Mouse (Mus musculus): ENCODE data around the gene Nit2. TPM values are rescaled to one million over a fixed set of nuclear protein-coding genes. Genes with fewer than 3 reads are reported as not detected.

Nit2 gene
- polyA plus RNA-seq, 1 experiment from 2014 or later: 101 TPM

DNA sequence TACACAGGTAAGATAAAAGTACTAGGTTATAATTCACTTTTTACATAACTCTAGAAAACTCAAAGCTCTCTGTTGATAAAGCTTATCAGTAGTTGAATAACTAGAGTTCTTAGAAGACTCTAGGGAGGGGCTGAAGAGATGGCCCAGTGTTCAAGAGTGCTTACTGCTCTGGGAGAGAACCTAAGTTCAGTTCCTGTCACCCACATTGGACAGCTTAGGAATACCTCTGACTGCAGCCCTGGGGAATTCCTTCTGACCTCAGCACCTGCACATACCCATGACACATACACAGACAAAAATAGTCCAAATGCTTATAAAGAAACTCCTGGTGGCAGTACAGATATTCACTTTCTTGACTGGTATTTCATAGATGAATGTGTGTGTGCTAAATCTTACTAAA lies 11.2 kb downstream of the Nit2 start:
- H3K4me2 ChIP-seq (replicated peaks; ENCODE audit: low read depth, low read length): no peak overlapping the region
- no peak overlapping the region for H3K4me3 ChIP-seq (ENCODE audit: low read length)
- no peaks in the 10 kb centered on the region for H3K27me3 ChIP-seq (ENCODE audit: control insufficient read depth, insufficient read depth, low read length)
- ATAC-seq (ENCODE audit: low FRiP score, low TSS enrichment): no peak
- H3K4me1 ChIP-seq (ENCODE audit: control insufficient read depth, insufficient read depth, low read length): no peaks in the 10 kb centered on the region
- H3K27ac ChIP-seq (ENCODE audit: low read depth, low read length): no peak overlapping the region
- H3K36me3 ChIP-seq (ENCODE audit: control insufficient read depth, insufficient read depth, low read length): peaks cover 74% of the 10 kb centered on the region
- no peak overlapping the region for H3K9ac ChIP-seq (ENCODE audit: low read depth, low read length)
- H3K9me3 ChIP-seq (ENCODE audit: control insufficient read depth, low read length): no peaks in the 10 kb centered on the region

DNA sequence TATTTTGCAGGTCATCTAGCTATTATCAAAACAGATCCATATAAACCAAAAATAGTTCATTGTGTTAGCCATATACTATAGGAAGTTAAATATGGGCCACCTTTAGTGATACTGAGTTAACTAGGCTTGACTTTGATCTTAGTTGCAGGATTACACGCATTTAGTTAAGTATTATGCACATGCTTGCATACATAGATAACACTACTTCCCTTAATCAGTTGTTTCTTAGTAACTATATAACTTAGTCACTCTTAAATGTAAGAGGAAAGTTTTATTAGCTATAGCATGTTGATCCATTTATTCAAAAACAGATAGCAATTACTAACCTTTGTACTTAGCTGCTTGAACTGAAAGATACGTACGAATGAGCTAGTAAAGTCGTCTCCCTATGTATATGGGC lies 15.7 kb downstream of the Nit2 start:
- H3K4me2 ChIP-seq (replicated peaks; ENCODE audit: low read depth, low read length): no peak overlapping the region
- H3K4me1 ChIP-seq (ENCODE audit: control insufficient read depth, insufficient read depth, low read length): no peaks in the 10 kb centered on the region
- no peak for ATAC-seq (ENCODE audit: low FRiP score, low TSS enrichment)
- WGBS: 97% methylated on average over 4 of the region's 4 CpGs
- H3K4me3 ChIP-seq (ENCODE audit: low read length): no peak overlapping the region
- no peaks in the 10 kb centered on the region for H3K27me3 ChIP-seq (ENCODE audit: control insufficient read depth, insufficient read depth, low read length)
- no peaks in the 10 kb centered on the region for H3K9me3 ChIP-seq (ENCODE audit: control insufficient read depth, low read length)
- H3K36me3 ChIP-seq (ENCODE audit: control insufficient read depth, insufficient read depth, low read length): peaks cover 67% of the 10 kb centered on the region
- H3K9ac ChIP-seq (ENCODE audit: low read depth, low read length): no peak overlapping the region
- H3K27ac ChIP-seq (ENCODE audit: low read depth, low read length): no peak overlapping the region

DNA sequence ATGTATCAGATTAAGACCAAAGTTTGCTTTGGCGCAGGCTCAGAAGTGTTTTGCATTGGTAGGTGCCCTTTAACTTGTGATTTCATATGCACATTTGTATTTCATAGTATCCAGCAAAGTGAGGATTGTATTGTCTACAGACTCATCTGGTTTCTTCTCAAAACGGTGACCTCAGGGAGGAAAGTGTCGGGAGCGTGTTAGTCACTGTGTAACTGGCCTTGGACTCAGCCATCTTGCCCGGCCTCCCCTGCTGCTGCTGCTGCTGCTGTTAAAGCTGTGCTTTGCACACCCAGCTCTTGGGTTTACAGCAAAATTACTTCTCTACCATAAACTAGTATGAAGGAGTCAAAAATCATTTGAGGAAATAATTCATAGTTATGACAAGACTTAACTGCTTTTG lies 22.4 kb downstream of the Nit2 start:
- Histone ChIP-seq H3K4me2 (replicated peaks; ENCODE audit: low read depth, low read length) (no peak overlapping the region), H3K4me3 (ENCODE audit: low read length) (no peak overlapping the region), H3K9me3 (ENCODE audit: control insufficient read depth, low read length) (no peaks in the 10 kb centered on the region), H3K27ac (ENCODE audit: low read depth, low read length) (no peak overlapping the region), H3K4me1 (ENCODE audit: control insufficient read depth, insufficient read depth, low read length) (no peaks in the 10 kb centered on the region), H3K36me3 (ENCODE audit: control insufficient read depth, insufficient read depth, low read length) (peaks cover 50% of the 10 kb centered on the region), H3K27me3 (ENCODE audit: control insufficient read depth, insufficient read depth, low read length) (no peaks in the 10 kb centered on the region), H3K9ac (ENCODE audit: low read depth, low read length) (no peak overlapping the region)
- no peak for ATAC-seq (ENCODE audit: low FRiP score, low TSS enrichment)
- WGBS: 94% methylated on average over 5 of the region's 5 CpGs

- no peaks in the 10 kb centered on the region for H3K9me3 ChIP-seq (ENCODE audit: control insufficient read depth, low read length)
- 93% methylated on average over 6 of the region's 6 CpGs for WGBS
- no peak for ATAC-seq (ENCODE audit: low FRiP score, low TSS enrichment)
These were observed 33.5 kb downstream of the Nit2 start for GRCm38 (mm10) chr16:57133611-57134010.

GRCm38 (mm10) chr16:57132326-57132725 lies 34.8 kb downstream of the Nit2 start:
- H3K36me3 ChIP-seq (ENCODE audit: control insufficient read depth, insufficient read depth, low read length): peaks cover 25% of the 10 kb centered on the region; the same call in 1 of the 2 replicates
- no peaks in the 10 kb centered on the region for H3K27me3 ChIP-seq (ENCODE audit: control insufficient read depth, insufficient read depth, low read length)
- no peak overlapping the region for H3K27ac ChIP-seq (ENCODE audit: low read depth, low read length)
- WGBS: 63% methylated on average over 1 of the region's 1 CpGs
- H3K4me2 ChIP-seq (replicated peaks; ENCODE audit: low read depth, low read length): no peak overlapping the region
- no peak overlapping the region for H3K4me3 ChIP-seq (ENCODE audit: low read length)
- no peaks in the 10 kb centered on the region for H3K4me1 ChIP-seq (ENCODE audit: control insufficient read depth, insufficient read depth, low read length)
- ATAC-seq (ENCODE audit: low FRiP score, low TSS enrichment): no peak
- no peak overlapping the region for H3K9ac ChIP-seq (ENCODE audit: low read depth, low read length)
- no peaks in the 10 kb centered on the region for H3K9me3 ChIP-seq (ENCODE audit: control insufficient read depth, low read length)

More at GRCm38 (mm10) chr16:57133611-57134010, 33.5 kb downstream of the Nit2 start:
- Histone ChIP-seq H3K9ac (ENCODE audit: low read depth, low read length) (no peak overlapping the region), H3K4me2 (replicated peaks; ENCODE audit: low read depth, low read length) (no peak overlapping the region), H3K27me3 (ENCODE audit: control insufficient read depth, insufficient read depth, low read length) (no peaks in the 10 kb centered on the region), H3K4me3 (ENCODE audit: low read length) (no peak overlapping the region), H3K27ac (ENCODE audit: low read depth, low read length) (no peak overlapping the region), H3K4me1 (ENCODE audit: control insufficient read depth, insufficient read depth, low read length) (no peaks in the 10 kb centered on the region), H3K36me3 (ENCODE audit: control insufficient read depth, insufficient read depth, low read length) (peaks cover 37% of the 10 kb centered on the region)

DNA sequence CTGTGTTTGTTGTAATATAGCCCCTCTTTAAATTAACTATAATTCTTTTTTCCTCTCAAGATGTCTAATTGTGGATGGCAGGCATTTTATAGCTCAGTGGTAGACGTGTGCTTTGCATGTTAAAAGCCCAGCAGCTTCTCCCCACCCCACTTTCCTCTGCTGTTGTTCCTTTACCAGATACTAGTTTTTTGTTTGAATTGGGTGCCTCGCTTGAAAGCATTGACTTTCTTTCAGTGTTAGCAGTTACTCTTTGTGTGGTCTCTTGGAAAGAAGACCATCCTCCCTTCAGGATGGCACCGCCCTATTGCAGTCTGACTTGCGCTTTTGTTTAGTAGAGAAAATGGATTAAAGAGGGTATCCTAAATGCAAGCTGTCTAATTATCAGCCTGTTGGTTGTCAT lies 35.6 kb downstream of the Nit2 start:
- no peaks in the 10 kb centered on the region for H3K27me3 ChIP-seq (ENCODE audit: control insufficient read depth, insufficient read depth, low read length)
- no peaks in the 10 kb centered on the region for H3K4me1 ChIP-seq (ENCODE audit: control insufficient read depth, insufficient read depth, low read length)
- ATAC-seq (ENCODE audit: low FRiP score, low TSS enrichment): no peak
- no peak overlapping the region for H3K4me3 ChIP-seq (ENCODE audit: low read length)
- H3K4me2 ChIP-seq (replicated peaks; ENCODE audit: low read depth, low read length): no peak overlapping the region
- 80% methylated on average over 4 of the region's 4 CpGs for WGBS
- H3K9ac ChIP-seq (ENCODE audit: low read depth, low read length): no peak overlapping the region
- H3K9me3 ChIP-seq (ENCODE audit: control insufficient read depth, low read length): no peaks in the 10 kb centered on the region
- H3K27ac ChIP-seq (ENCODE audit: low read depth, low read length): no peak overlapping the region
- H3K36me3 ChIP-seq (ENCODE audit: control insufficient read depth, insufficient read depth, low read length): peaks cover 17% of the 10 kb centered on the region; the same call in 1 of the 2 replicates

GRCm38 (mm10) chr16:57130752-57131400 lies 36.3 kb downstream of the Nit2 start:
- Histone ChIP-seq H3K4me1 (ENCODE audit: control insufficient read depth, insufficient read depth, low read length) (no peaks in the 10 kb centered on the region), H3K9ac (ENCODE audit: low read depth, low read length) (no peak overlapping the region), H3K27me3 (ENCODE audit: control insufficient read depth, insufficient read depth, low read length) (no peaks in the 10 kb centered on the region), H3K36me3 (ENCODE audit: control insufficient read depth, insufficient read depth, low read length) (peaks cover 12% of the 10 kb centered on the region; the same call in 1 of the 2 replicates), H3K4me3 (ENCODE audit: low read length) (no peak overlapping the region), H3K9me3 (ENCODE audit: control insufficient read depth, low read length) (no peaks in the 10 kb centered on the region), H3K27ac (ENCODE audit: low read depth, low read length) (no peak overlapping the region), H3K4me2 (replicated peaks; ENCODE audit: low read depth, low read length) (no peak overlapping the region)
- WGBS: 75% methylated on average over 3 of the region's 3 CpGs
- no peak for ATAC-seq (ENCODE audit: low FRiP score, low TSS enrichment)

- no peak overlapping the region for H3K27ac ChIP-seq (ENCODE audit: low read depth, low read length)
- no peak for ATAC-seq (ENCODE audit: low FRiP score, low TSS enrichment)
- no peaks in the 10 kb centered on the region for H3K36me3 ChIP-seq (ENCODE audit: control insufficient read depth, insufficient read depth, low read length)
- H3K4me1 ChIP-seq (ENCODE audit: control insufficient read depth, insufficient read depth, low read length): peaks cover 9% of the 10 kb centered on the region
- WGBS: 85% methylated on average over 2 of the region's 2 CpGs
- no peaks in the 10 kb centered on the region for H3K27me3 ChIP-seq (ENCODE audit: control insufficient read depth, insufficient read depth, low read length)
- H3K4me3 ChIP-seq (ENCODE audit: low read length): no peak overlapping the region
- no peak overlapping the region for H3K4me2 ChIP-seq (replicated peaks; ENCODE audit: low read depth, low read length)
- H3K9me3 ChIP-seq (ENCODE audit: control insufficient read depth, low read length): no peaks in the 10 kb centered on the region
- no peak overlapping the region for H3K9ac ChIP-seq (ENCODE audit: low read depth, low read length)
These were observed 39.3 kb downstream of the Nit2 start for GRCm38 (mm10) chr16:57127825-57128224.

- Histone ChIP-seq H3K4me2 (replicated peaks; ENCODE audit: low read depth, low read length) (no peak overlapping the region), H3K9ac (ENCODE audit: low read depth, low read length) (no peak overlapping the region), H3K9me3 (ENCODE audit: control insufficient read depth, low read length) (no peaks in the 10 kb centered on the region), H3K36me3 (ENCODE audit: control insufficient read depth, insufficient read depth, low read length) (no peaks in the 10 kb centered on the region), H3K4me1 (ENCODE audit: control insufficient read depth, insufficient read depth, low read length) (peaks cover 9% of the 10 kb centered on the region), H3K4me3 (ENCODE audit: low read length) (no peak overlapping the region), H3K27ac (ENCODE audit: low read depth, low read length) (no peak overlapping the region), H3K27me3 (ENCODE audit: control insufficient read depth, insufficient read depth, low read length) (no peaks in the 10 kb centered on the region)
- no peak for ATAC-seq (ENCODE audit: low FRiP score, low TSS enrichment)
- 73% methylated on average over 4 of the region's 4 CpGs for WGBS
These were observed 40.9 kb downstream of the Nit2 start for GRCm38 (mm10) chr16:57126268-57126667.

Measured in kidney, embryonic 14.5 days (tissue).